In genomic region chr12:34528201-34529164, GRCm38 (mm10) we compare ENCODE assay signal across 8 mouse cellular contexts.
DNase-seq lines count a peak whose midpoint lies in the region; ATAC-seq lines count a peak whose summit lies in the region.

No protein-coding gene starts in this region.

- H3K4me2 ChIP-seq in midbrain, embryonic 15.5 days, result peak overlapping the region; percentile 43

- H3K4me1 ChIP-seq in midbrain, embryonic 15.5 days, result peaks cover 28% of the 10 kb centered on the region

- H3K36me3 ChIP-seq in midbrain, embryonic 15.5 days (replicated peaks), result no peaks in the 10 kb centered on the region

- peak overlapping the region; percentile 27 for H3K4me3 ChIP-seq in midbrain, embryonic 15.5 days

- 6% methylated on average over 11 of the region's 11 CpGs for WGBS in midbrain, embryonic 15.5 days

- H3K27me3 ChIP-seq in midbrain, embryonic 15.5 days (replicated peaks), result no peaks in the 10 kb centered on the region

- H3K9ac ChIP-seq in midbrain, embryonic 15.5 days, result 0 out of 2 replicates have a peak overlapping the region, but pooled peaks have one; percentile 7

- H3K9me3 ChIP-seq in midbrain, embryonic 15.5 days, result no peaks in the 10 kb centered on the region

- ATAC-seq in midbrain, embryonic 15.5 days (replicated peaks), result peak; percentile 86

- peak overlapping the region; percentile 64 for H3K27ac ChIP-seq in midbrain, embryonic 15.5 days

- DNase-seq in ovary, adult 18-20 months (ENCODE audit: low spot score), result peak; percentile 4
- no peak for DNase-seq in ovary, postnatal 36 days (ENCODE audit: low spot score)
- DNase-seq in cerebellum, postnatal 10 days, result peak; percentile 60 to 62
- peak; percentile 45 to 83 for DNase-seq in frontal cortex, postnatal 36 days (ENCODE audit: low spot score in 2 of 2)
- DNase-seq in kidney, postnatal 4 days, result peak; percentile 56 to 60
- DNase-seq in urinary bladder, adult 2 months (ENCODE audit: low spot score), result no peak
- no peak for DNase-seq in adrenal gland, adult 18-20 months (ENCODE audit: low spot score in 2 of 2)

Comparison
In these comparisons a context has a peak if more than half of its experiments do, and no peak if none do; other contexts are left out.
1. DNase-seq: peak in ovary, adult 18-20 months (single experiment), cerebellum, postnatal 10 days (2 of 2), frontal cortex, postnatal 36 days (2 of 2) and kidney, postnatal 4 days (2 of 2); none in ovary, postnatal 36 days (single experiment), urinary bladder, adult 2 months (single experiment) and adrenal gland, adult 18-20 months (0 of 2).